Mouse (Mus musculus) T-helper 2 cell (primary cell): ENCODE results near the gene Cphx2.
"Not testable (repeated sequence)": the region's sequence is repeated elsewhere in the genome, so short reads cannot be mapped to it uniquely, and the experiment has no call there.

ENCODE experiments used
- in situ Hi-C: fragments of 300-600 bp; cut with MboI, MseI; formaldehyde crosslinking; loops from one replicate; pipeline ENCODE4 v1.15.1; 2025; ENCODE audit warnings: high pct_unique_total_duplicates

The Cphx2 gene

DNA sequence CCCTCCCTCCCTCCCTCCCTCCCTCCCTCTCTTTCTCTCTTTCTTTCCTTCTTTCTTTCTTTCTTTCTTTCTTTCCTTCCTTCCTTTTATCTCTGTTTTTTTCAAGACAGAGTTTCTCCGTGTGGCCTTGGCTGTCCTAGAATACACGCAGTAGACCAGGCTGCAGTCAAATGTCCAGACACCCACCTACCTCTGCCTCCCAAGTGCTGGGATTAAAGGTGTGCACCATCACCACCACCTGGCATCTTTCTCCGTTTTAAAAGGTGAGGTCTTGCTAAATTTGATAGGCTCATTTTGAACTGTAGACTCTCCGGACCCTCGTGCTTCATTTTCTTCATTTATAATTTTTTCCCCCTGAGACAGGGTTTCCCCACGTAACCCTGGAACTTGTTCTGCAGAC is at the start of gene Cphx2:
Gene Cphx2 (plus strand): TSS at position 301 of the 400 bp plus-strand sequence.
- in situ Hi-C loops = not testable (repeated sequence)

DNA sequence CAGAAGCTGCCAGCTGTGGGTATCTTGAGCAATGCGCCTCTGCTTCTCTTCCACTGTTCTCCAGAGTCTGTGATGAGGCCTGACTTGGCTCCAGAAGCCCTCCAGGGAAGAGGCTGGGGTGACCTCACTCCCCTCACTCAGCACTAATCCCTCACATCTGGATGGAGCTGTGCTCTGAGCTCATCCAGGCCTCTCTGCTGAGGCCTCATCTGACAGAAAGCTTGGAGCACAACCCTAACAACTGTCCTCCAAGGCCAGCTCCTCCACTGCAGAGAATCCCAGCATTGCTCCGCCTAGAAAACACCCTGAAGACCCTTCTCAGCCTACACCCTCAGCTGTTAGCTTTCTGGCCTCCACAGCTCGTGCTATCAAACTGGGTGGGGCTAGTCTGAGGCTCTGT is 47.0 kb upstream of the Cphx2 start:
- in situ Hi-C loops = loop anchor here (25.0 kb wide), 1 partner anchor 222 kb away; no protein-coding TSS in a partner anchor

DNA sequence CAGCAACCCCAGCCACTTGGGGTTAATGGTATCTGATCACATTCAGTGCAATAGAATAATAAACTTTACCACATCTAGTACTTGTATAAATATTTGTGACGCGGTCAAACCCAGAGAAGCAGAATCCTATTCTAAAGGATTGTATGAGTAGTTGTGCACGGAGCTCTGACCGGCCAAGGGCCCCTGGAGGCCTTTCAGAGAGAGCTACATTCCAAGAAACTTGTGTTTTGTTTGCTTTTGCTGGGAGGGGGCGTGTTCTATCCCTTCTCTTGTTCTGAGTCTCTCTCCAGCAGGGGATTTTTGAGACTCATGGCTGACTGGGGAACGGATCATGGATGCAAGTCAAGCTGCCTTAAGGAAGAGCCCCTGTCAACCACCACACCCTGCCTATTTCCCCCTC is 45.9 kb upstream of the Cphx2 start:
- in situ Hi-C loops = loop anchor here (25.0 kb wide), 1 partner anchor 223 kb away; no protein-coding TSS in a partner anchor

DNA sequence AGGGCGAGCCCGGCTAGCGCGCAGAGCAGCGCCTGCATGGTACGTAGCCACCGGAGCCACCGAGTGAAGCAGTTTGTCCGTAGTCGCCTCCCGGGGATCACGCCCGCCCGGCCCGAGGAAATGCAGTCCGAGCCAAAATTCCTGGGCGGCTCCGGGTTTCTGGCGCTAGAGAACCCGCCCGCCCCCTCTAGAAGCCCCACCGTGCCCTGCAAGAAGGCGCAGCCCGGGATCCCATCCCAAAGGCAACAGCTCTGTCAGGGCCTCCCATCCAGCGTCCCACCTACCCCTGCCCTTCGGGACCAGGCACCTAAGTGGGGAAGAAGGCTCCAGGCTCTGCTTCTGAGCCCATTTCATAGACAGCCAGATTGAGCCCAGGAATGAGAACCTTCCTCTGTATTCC is 38.7 kb upstream of the Cphx2 start, which contains the start of gene Gm9780:
Gene Gm9780 (minus strand): TSS at position 101 of the 400 bp plus-strand sequence.
- in situ Hi-C loops = loop anchor here (25.0 kb wide), 1 partner anchor 230 kb away; no protein-coding TSS in a partner anchor

DNA sequence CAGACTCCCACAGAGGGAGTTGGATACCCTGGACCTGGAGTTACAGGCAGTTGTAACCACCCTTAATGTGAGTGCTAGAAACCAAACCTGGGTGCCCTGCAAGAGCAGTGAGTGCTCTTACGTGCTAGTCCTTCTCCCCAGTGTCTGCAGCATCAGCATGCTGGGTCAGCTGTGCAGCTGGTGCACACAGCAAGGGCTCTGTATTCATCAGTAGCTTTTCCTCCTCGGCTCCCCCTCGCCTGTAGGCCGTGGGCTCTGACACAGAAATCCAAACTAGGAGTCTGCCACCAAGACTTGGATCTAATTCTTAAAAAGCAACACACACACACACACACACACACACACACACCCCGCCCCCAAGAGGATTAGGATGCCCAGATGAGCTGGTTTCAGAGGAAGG is 36.3 kb upstream of the Cphx2 start:
- in situ Hi-C loops = loop anchor here (25.0 kb wide), 1 partner anchor 233 kb away; no protein-coding TSS in a partner anchor

DNA sequence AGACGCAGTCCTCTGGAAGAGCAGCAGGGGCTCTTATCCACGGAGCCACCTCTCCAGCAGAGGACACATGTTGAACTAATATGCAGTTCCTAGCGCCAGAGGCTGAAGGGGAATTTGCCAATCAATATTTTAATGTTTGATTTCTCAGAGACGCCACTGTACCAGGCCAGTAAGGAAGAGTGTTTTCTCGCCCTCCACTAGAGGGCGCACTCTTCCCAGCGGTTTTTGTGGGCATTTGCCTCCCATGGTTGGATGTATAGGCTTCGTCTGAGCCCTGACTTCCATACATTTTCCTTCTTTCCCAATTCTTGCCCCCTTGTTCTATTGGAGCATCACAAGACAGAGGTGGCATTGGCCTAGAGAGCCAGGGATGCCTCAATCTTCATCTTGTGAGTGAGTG is 34.3 kb upstream of the Cphx2 start:
- in situ Hi-C loops = loop anchor here (25.0 kb wide), 1 partner anchor 235 kb away; no protein-coding TSS in a partner anchor

DNA sequence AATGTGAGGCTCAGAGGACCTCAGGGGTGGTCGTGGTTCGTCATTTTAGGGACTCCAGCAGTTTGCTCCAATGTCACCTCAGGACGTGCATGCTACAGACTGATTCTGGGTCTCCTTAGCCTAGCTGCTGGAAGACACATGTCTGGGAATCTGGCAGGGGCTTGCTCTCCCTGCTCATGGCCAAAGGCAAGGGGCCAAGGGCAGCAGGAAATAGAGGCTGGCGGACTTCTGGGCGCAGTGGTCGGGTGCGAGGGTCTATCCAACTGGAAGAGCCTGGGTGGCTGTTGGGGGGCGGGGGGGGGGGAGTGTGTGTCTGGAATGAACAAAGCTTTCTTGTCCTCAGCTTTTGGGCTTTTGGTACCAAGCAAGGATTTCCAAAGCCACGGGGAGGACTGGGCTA is 32.5 kb upstream of the Cphx2 start:
- in situ Hi-C loops = loop anchor here (25.0 kb wide), 1 partner anchor 236 kb away; no protein-coding TSS in a partner anchor

DNA sequence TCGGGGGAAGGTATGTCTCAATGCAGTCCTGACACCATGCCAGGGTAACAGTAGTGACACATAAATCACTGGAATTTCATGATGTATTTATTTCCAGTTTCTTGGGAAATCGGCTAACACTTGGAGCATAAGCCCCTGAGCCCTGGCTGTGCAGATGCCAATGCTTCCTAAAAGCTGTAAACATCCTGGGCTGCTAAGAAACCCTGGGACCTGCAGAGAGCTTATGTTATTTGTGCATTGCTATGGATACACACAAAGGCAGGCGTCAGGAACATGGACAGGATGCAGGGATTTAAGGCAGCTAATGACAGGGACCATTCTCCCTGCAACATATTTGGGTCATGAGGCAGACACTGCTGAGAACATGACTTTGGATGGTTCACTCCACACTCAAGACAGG is 23.1 kb upstream of the Cphx2 start:
- in situ Hi-C loops = not testable (repeated sequence)

DNA sequence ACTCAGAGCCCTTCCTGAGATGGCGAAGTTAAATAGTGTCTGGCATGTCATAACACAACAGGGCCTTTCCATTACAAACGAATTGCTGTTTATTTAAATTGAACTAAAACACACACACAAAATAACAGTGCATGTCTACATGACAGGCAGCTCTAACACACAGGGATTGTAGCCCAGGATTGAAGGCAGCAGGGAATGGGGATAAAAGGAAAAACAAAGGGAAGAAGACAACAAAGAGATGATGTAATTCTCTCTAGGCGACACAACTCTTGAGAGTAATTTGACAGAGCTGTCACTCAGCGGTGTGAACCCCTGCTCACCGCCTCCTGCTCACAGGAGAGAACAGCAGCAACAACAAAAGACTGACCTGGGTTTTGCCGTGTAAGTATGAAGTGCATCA is 22.0 kb upstream of the Cphx2 start:
- in situ Hi-C loops = not testable (repeated sequence)

DNA sequence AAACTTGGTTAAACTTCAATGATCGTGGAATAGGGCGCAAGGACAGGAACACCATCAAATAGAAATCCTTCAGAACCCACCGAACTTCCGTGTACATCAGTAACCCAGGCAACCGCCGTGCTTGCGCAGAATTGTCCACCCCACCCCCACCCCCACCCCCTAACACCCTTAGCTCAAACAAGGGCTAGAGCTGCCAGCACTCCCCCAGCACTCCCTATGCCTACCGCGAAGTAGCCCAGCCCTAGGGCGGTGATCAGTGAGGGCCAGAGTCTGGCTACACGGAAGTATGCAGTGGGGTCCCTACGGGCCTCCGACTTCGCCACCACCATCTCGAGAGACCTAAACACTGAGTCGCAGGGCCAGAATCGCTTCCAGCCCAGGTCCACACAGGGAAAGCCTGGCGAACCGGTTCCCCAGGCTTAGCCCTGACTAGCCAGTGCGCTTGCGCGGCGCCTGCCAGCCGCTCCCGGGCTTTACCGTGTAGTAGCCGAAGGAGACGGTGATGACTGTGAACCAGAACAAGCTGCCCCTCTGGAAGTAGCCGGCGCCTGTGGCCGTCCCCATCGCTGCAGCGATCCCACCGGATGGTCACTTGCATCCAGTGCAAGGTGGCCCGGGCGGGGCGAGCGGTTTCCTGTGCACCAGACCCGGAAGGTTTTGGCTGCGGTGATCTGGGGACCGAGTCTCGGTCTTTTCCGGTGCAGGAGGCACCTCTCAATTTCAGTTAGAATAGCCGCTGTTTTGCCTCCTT is 14.6 kb upstream of the Cphx2 start:
- in situ Hi-C loops = not testable (repeated sequence)

DNA sequence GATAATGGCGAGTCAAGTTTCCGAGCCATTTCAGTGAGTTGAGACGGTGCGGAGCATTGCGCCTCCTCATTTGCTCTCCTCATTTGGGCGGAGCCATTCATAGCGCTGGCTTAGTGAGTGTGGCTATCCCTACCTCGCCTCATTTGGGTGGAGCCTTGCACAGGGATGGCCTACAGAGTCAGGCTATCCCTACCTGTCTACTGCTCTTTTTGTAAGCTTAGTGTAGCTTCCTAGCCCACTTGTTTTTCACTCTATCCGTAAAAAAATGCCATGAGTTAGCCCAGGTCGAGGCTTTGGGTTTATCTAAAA is 14.0 kb upstream of the Cphx2 start, which contains the start of gene Tmem254c:
Gene Tmem254c (minus strand): TSS at position 31 of the 309 bp plus-strand sequence.
- in situ Hi-C loops = not testable (repeated sequence)

DNA sequence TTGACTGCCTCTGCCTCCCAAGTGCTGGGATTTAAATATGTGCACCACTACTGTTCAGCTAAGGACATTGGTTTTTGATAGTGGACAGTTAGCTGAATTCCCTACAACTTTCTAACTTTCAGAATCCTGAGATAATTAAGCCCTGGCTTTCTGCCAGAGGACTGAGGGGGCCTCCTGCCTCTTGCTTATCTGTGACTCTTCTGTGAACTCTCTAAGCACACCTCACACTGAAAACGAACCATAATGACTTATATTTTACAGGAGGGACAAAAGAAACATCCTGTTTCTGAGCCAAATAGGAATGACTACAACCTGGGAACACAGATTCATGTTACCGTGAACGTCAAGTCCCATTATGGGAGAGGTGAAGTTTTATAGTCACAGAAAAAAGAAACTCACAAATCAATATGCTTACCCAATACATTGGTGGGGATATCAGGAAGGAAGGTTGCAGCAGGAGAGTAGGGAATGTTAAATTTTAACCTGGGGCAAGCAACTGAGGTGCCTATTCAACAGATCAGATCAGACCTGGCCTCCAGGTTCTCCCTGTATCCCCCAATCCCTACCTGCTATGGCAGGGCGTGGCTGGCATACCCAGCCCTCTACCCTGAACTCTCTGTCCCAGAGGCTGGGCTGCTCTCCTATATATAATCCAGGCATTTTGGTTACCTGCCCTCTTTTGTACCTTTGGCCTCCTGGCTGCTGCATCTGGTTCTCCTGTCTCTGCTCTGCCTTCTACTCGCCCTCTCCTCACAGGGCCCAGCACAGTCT is 4.5 kb upstream of the Cphx2 start:
- in situ Hi-C loops = not testable (repeated sequence)

DNA sequence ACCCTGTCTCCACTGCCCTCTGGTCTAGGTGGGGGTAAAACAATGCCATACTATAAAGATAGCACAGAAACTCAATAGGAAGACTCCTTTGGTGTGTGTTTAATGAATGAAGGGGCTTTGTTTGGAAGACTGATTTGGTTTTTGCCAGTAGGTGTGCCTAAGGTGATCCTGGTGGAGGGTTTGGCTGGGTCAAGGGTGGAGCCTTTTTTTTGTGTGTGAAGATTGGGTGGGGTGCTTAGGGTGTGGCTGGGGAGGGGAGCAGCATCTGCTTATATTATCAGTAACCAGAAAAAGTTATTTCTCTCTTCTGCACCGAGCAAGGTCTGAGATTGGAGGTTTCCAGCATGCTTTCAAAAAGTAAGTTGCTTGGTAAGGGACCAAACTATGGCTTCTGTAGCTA is 681 bp downstream of the Cphx2 start, which contains the start of gene Cphx3:
Gene Cphx3 (plus strand): TSS at position 301 of the 400 bp plus-strand sequence.
- in situ Hi-C loops = not testable (repeated sequence)

DNA sequence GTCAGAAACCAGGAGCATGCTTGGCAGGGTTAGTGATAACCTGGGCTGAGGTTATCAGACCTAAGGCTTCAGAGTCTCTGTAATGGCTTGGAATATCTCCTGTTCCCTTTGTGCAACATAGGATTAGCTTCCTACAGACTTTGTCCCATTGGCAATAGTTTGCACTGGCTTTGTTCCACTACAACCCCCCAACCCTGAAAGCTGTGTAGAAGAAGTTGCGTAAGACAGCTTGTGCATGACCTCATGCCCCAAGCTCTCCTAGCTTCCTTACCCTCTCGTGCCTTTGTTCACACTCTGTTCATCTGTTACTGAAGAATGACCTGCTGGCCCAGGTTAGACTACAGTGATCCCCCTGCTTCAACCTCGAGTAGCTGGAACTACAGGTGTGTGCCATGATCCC is 16.3 kb downstream of the Cphx2 start:
- in situ Hi-C loops = not testable (repeated sequence)

DNA sequence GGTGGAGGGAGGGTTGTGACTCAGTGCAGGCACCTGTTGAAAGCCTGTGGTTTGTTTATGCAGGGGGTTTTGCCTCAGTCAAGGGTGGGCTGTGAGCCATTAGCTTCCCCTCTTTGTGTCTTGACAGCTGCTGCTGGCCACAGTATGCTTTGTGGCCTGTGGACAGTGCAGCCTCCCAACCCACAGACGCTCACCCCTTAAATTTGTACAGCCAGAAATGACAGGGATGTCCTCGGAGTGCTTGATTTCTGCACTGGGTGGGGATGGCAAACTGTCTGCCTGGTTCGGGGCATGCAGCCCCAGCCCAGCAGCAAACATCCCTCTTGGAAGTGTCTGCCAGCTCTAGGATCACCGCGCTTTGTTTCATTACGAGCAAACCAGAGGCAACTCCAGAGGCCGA is 36.8 kb downstream of the Cphx2 start, which contains the start of gene Duxbl2:
Gene Duxbl2 (plus strand): TSS at position 200 of the 400 bp plus-strand sequence.
- in situ Hi-C loops = not testable (repeated sequence)

DNA sequence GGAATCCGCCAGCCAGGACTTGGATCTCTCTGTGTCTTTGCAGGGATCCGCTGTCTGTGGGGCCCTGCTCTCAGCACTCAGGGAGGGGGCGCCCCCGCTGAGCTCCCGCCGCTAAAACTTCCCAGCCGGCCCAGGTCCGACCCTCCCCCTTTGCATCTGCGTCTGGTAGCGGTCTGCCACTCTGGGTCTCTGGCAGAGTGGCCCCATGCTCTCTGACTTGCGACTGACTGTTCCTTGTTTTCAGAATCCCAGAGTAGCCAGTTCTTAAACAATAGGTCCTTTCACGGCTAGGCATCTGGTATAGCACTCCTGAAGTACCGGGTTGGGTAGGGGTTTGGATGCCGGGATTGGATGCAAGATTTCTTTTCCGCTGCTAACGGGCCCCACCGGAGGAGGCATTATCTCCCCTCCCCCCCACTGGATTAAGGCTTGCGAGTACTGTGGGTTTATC is 37.3 kb downstream of the Cphx2 start:
- in situ Hi-C loops = not testable (repeated sequence)

DNA sequence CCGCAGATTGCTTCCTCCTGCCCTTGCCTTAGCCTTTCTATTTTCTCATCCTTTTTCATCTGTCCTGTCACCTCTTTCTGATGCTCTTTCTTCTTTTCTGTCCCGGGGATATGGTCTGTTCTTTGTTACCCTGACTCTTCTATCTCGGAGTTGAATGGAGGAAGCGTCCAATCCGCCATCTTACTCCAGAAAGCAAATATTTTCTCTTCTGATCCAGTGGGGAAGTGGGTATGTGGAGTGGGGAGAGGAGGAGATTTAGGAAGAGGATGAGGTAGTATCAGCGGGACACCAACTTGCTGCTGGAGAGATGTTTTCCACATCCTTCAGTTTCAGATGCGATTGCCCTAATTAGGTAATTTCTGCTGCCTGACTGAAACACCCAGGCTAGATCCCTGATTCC is 37.8 kb downstream of the Cphx2 start:
- in situ Hi-C loops = not testable (repeated sequence)
